Mouse (Mus musculus) liver, postnatal 0 days (tissue): Measurements from ENCODE around the gene Snx29.
"Not testable (repeated sequence)": the region's sequence is repeated elsewhere in the genome, so short reads cannot be mapped to it uniquely, and the experiment has no call there.

Experiments used
- CTCF ChIP-seq: sonication (generic); IDR thresholded peaks from 2 replicates; pipeline ENCODE4 v1.5.1; 2016; ENCODE audit warnings: antibody characterized with exemption, low read depth
- EP300 ChIP-seq: IDR thresholded peaks from 2 replicates; pipeline ENCODE4 v1.6.1; 2016; ENCODE audit warnings: antibody characterized with exemption, low read depth, mild to moderate bottlenecking

GRCm38 (mm10) chr16:11511696-11512095 lies 189.0 kb downstream of the Snx29 start:
- not testable (repeated sequence) for TF ChIP-seq CTCF, EP300
